Mouse (Mus musculus) liver, embryonic 11.5 days (tissue): ENCODE results near the gene Msi2. TPM values are rescaled to one million over a fixed set of nuclear protein-coding genes. Genes with fewer than 3 reads are reported as not detected.
A peak's percentile ranks its signal among the peaks of the same experiment; 100 is the strongest.

Experiments used
- ATAC-seq: fragments of 200-750 bp; cut with Nextera tagmentation; replicated peaks from 2 replicates; pipeline ENCODE4 v1.8.0; 2017; ENCODE audit warnings: moderate number of reproducible peaks, mild to moderate bottlenecking, moderate TSS enrichment, moderate library complexity; ENCODE audit not compliant: low FRiP score
- DNase-seq: peaks from one replicate; pipeline ENCODE4 v3.0.0-alpha.2; 2017; ENCODE audit warnings: low spot score
- H3K27ac ChIP-seq: fragments of 300-500 bp; sonication (generic); 2 replicates; pipeline ENCODE4 v1.5.1; 2014; ENCODE audit warnings: mild to moderate bottlenecking, low read depth, low read length, control low read depth
- H3K27me3 ChIP-seq: fragments of 300-500 bp; sonication (generic); replicated peaks from 2 replicates; pipeline ENCODE4 v1.6.1; 2014; ENCODE audit warnings: low read length, mixed read lengths; ENCODE audit not compliant: control insufficient read depth, insufficient read depth
- H3K36me3 ChIP-seq: fragments of 300-500 bp; sonication (generic); 2 replicates; pipeline ENCODE4 v1.6.1; 2014; ENCODE audit warnings: mild to moderate bottlenecking, low read length, moderate library complexity, mixed read lengths; ENCODE audit not compliant: control insufficient read depth, insufficient read depth
- H3K4me1 ChIP-seq: fragments of 300-500 bp; sonication (generic); replicated peaks from 2 replicates; pipeline ENCODE4 v1.6.1; 2014; ENCODE audit warnings: low read length, mixed read lengths; ENCODE audit not compliant: control insufficient read depth, insufficient read depth
- H3K4me2 ChIP-seq: fragments of 300-500 bp; sonication (generic); 2 replicates; pipeline ENCODE4 v1.6.1; 2014; ENCODE audit warnings: mild to moderate bottlenecking, control low read depth, moderate library complexity
- H3K4me3 ChIP-seq: fragments of 300-500 bp; sonication (generic); 2 replicates; pipeline ENCODE4 v1.5.1; 2014; ENCODE audit warnings: low read depth, low read length, control low read depth
- H3K9ac ChIP-seq: fragments of 300-500 bp; sonication (generic); 2 replicates; pipeline ENCODE4 v1.6.1; 2014; ENCODE audit warnings: low read depth, low read length, control low read depth
- H3K9me3 ChIP-seq: fragments of 300-500 bp; sonication (generic); 2 replicates; pipeline ENCODE4 v1.6.1; 2016; ENCODE audit warnings: low read length, inconsistent platforms, mixed read lengths; ENCODE audit not compliant: control insufficient read depth
- WGBS: fragments of 180-500 bp; shearing (Covaris S2); extraction: QIAGEN DNeasy Blood & Tissue Kit; methylation state at CpG from one replicate; pipeline ENCODE4 v1.1.7; 2014; 5-methylcytosine and 5-hydroxymethylcytosine counted together
- polyA plus RNA-seq: library from polyadenylated mRNA; unstranded; fragments of >200 nt; fragmentation: Nextera tagmentation; extraction: Ambion mirVana; gene quantifications from 2 replicates; pipeline ENCODE4 v1.2.1, GENCODE M21; 2014

Gene Msi2
- polyA plus RNA-seq, 1 experiment from 2014 or later: 8.2 TPM

DNA sequence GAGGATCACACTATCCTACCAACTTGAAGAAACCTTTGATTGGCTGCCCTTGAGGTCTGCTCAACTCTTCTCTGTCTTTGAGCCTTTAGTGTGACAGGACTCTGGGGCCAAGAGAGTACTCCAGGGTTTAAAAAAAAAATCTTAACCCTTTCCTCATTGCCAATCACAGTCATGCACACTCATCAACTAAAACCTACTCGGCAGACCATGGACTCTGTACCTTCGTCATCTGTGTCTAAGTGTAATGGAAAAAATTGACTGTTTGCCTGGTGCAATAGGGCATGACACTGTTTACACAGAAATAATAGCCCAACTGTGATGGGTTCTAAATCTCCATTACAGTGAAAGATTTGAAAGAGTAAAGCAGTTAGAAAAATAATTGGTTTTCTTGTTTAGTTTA is 186.3 kb downstream of the Msi2 start:
- no peak overlapping the region for H3K4me2 ChIP-seq
- H3K27ac ChIP-seq: no peak overlapping the region
- whole genome bisulfite sequencing: 72% methylated on average over 2 of the region's 2 CpGs
- no peaks in the 10 kb centered on the region for H3K27me3 ChIP-seq
- no peak for DNase-seq
- no peak overlapping the region for H3K9ac ChIP-seq
- H3K9me3 ChIP-seq: no peaks in the 10 kb centered on the region
- peaks cover 32% of the 10 kb centered on the region for H3K4me1 ChIP-seq
- ATAC-seq: no peak
- no peaks in the 10 kb centered on the region for H3K36me3 ChIP-seq
- H3K4me3 ChIP-seq: no peak overlapping the region

DNA sequence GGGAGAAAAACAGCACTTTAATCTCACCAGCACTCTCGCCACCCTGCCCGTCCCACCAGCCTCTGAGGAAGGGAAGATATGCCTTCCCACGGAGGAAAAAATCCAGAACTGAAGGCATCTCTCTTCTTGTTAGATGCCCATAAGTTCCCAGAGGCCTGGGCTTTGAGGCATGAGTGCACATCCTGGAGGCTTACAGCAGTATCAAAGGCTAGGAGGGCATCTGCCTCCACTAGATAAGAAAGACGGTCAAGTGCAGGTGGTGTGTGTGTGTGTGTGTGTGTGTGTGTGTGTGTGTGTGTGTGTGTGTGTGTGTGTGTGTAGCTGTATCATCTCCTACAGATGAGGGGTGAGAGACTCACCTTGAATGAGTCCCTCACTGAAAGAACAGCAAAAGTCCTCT is 188.3 kb downstream of the Msi2 start:
- peak; percentile 70 for ATAC-seq
- Histone ChIP-seq H3K27me3 (no peaks in the 10 kb centered on the region), H3K9ac (no peak overlapping the region), H3K27ac (no peak overlapping the region), H3K4me1 (peaks cover 43% of the 10 kb centered on the region), H3K36me3 (no peaks in the 10 kb centered on the region), H3K9me3 (no peaks in the 10 kb centered on the region), H3K4me2 (no peak overlapping the region), H3K4me3 (no peak overlapping the region)
- 39% methylated on average over 4 of the region's 4 CpGs for WGBS
- no peak for DNase-seq

DNA sequence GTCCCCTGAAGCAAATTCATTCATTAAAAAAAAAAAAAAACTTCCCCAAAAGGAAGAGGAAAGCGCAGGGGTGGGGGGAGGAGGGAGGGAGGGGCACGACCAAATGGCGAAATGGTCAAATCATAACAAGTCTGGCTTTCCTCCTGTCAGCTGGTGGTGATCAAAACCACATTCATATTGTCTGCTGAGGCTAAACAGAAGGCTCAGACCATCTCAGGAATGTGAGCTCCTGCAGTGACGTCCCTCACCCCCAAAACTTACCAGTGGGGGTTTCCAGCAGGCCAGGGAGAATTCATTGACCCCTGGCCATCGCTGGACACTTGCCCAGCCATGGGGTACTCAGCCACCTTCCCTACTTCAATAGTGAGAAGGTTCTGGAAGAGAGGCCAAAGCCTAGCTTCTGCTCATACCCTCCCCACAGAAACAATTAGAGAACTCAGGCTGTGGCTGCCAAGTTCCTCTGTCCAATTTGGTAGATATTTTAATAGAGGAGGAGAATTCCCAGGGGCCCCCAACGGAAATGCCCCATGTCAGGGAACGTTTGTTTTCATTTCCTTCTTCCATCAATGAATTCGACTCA is 189.7 kb downstream of the Msi2 start:
- no peaks in the 10 kb centered on the region for H3K36me3 ChIP-seq
- no peak overlapping the region for H3K4me3 ChIP-seq
- DNase-seq: no peak
- peaks cover 55% of the 10 kb centered on the region for H3K4me1 ChIP-seq
- no peak for ATAC-seq
- peak overlapping the region; percentile 13; the same call in 1 of the 2 replicates for H3K27ac ChIP-seq
- no peaks in the 10 kb centered on the region for H3K27me3 ChIP-seq
- no peak overlapping the region for H3K9ac ChIP-seq
- WGBS: 37% methylated on average over 8 of the region's 8 CpGs
- no peaks in the 10 kb centered on the region for H3K9me3 ChIP-seq
- H3K4me2 ChIP-seq: no peak overlapping the region

DNA sequence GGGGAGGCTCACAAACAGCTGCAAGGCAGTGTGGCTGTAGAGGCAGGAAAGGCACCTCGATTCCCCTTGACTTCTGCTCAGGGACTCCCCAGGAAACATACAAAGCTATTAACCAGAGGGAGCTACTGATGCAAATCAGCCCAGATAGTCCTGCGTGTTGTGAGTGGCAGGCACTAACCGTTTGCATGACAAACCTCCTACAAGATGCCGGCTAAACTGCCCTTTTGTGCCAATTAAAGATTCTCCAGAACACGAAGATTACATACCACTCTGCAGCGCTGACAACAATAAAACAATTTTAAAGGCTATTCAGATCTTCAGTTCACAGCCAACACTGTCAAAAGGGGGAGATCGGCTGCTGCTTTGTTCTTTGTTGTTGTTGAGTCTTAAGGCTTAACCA is 191.6 kb downstream of the Msi2 start:
- H3K27ac ChIP-seq: no peak overlapping the region
- no peak overlapping the region for H3K9ac ChIP-seq
- peaks cover 60% of the 10 kb centered on the region for H3K4me1 ChIP-seq
- no peaks in the 10 kb centered on the region for H3K9me3 ChIP-seq
- WGBS: 52% methylated on average over 7 of the region's 7 CpGs
- H3K27me3 ChIP-seq: no peaks in the 10 kb centered on the region
- H3K4me3 ChIP-seq: no peak overlapping the region
- no peaks in the 10 kb centered on the region for H3K36me3 ChIP-seq
- no peak for DNase-seq
- no peak overlapping the region for H3K4me2 ChIP-seq
- ATAC-seq: no peak

DNA sequence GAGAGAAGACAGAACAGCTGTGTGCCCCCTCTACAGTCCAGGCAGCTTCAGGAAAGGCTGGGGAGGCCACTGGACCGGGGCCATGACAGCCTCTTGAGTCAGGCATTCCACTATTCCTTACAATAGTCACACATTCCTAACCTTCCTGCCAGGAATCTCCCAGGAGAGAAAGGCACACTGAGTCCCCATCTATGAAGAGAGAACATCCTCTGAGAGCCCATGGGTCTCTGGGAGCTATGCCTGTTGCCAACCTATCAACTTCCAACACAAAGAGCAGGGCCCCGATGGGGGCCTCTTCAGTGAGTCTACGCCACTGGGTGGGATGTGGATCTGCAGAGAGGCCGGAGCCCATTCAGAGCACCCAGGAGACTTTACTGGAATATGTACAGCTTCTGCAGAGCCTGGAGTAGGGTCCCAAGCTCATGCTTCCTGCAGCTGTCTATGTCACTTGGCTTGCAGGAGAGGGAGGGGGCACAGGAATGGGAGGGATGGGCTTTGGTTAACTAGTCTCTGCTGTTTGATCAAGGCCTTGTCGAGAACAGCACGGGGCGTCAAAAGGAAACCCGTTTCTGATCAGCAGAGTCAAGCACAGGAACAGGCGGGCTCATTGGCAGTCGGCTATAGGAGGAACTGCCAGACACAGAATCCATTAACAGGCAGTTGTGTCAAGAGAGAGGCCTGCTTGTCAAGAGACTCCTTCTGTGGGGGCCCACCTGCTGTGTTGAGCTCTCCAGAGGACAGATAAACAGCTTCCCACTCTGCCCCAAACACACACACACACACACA is 193.3 kb downstream of the Msi2 start:
- Histone ChIP-seq H3K9ac (no peak overlapping the region), H3K27ac (peak overlapping the region; percentile 23), H3K4me2 (no peak overlapping the region), H3K27me3 (no peaks in the 10 kb centered on the region), H3K9me3 (no peaks in the 10 kb centered on the region), H3K36me3 (no peaks in the 10 kb centered on the region), H3K4me3 (no peak overlapping the region), H3K4me1 (peaks cover 60% of the 10 kb centered on the region)
- ATAC-seq (peak; percentile 46; the same call in 1 of the 2 replicates), DNase-seq (no peak)
- 33% methylated on average over 10 of the region's 10 CpGs for WGBS

DNA sequence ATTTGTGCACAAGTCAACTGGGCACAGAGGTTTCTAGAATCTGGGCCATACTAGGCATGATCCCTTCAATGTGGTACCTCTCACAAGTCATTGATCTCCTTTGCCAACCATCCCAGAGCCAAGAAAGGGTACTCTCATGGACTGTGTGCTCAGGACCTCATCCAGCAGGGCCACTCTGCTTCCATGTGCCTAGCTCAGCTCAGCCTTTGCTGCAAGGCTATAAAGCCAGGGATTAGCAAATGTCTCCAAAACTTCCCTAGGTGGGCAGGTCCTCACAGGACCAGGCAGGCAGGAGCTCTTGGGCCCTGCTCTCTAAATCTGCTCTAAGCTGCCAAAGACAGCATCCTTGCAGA is 193.9 kb downstream of the Msi2 start:
- H3K4me2 ChIP-seq: no peak overlapping the region
- H3K27ac ChIP-seq: peak overlapping the region; percentile 23; the same call in 1 of the 2 replicates
- no peaks in the 10 kb centered on the region for H3K9me3 ChIP-seq
- DNase-seq (no peak), ATAC-seq (no peak)
- H3K9ac ChIP-seq: no peak overlapping the region
- peaks cover 55% of the 10 kb centered on the region for H3K4me1 ChIP-seq
- no peak overlapping the region for H3K4me3 ChIP-seq
- H3K27me3 ChIP-seq: no peaks in the 10 kb centered on the region
- H3K36me3 ChIP-seq: no peaks in the 10 kb centered on the region

DNA sequence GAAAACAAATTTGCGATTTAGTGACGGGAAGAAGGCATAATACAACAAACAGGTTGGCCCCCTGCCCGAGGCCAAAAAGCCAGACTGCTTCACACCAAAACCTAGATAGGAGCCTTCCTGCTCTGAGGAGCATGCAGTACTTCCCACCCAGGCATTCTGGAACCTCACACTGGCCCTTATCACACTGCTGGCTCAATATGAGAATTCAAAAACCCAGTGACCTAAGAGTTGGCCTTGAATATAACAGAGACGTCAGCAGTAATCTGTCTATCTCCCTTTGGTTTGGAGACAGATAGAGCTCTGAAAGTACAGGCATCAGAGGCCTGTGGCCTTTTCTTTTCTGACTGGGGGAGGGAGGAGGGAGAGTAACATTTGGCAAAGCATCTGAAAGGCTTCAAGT is 194.4 kb downstream of the Msi2 start:
- no peak overlapping the region for H3K4me3 ChIP-seq
- no peaks in the 10 kb centered on the region for H3K27me3 ChIP-seq
- H3K4me2 ChIP-seq: no peak overlapping the region
- H3K4me1 ChIP-seq: peaks cover 50% of the 10 kb centered on the region
- no peak overlapping the region for H3K9ac ChIP-seq
- WGBS: 36% methylated on average over 4 of the region's 4 CpGs
- H3K27ac ChIP-seq: no peak overlapping the region
- H3K9me3 ChIP-seq: no peaks in the 10 kb centered on the region
- no peak for DNase-seq
- ATAC-seq: no peak
- H3K36me3 ChIP-seq: no peaks in the 10 kb centered on the region

DNA sequence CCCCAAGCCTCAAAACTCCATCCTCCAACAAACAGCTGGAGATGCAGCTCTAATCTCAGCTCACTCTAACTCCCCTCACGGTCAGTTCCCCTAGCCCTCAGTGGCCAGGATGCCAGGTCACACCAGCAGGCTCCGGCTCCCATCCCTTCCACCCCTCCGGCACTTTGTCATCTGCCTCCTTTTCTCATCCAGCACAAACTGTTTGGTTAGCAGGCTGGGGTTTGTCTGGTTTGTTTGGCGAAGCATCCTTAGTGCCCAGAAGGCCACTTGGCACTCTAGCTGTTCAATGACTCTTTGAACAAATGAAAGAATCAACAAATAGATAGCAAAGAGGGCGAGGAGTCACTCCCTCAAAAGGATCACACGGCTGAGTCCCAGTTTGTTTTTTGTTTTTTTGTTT is 194.8 kb downstream of the Msi2 start:
- H3K36me3 ChIP-seq: no peaks in the 10 kb centered on the region
- no peaks in the 10 kb centered on the region for H3K27me3 ChIP-seq
- no peak overlapping the region for H3K27ac ChIP-seq
- H3K4me2 ChIP-seq: no peak overlapping the region
- H3K4me3 ChIP-seq: no peak overlapping the region
- ATAC-seq (no peak), DNase-seq (no peak)
- H3K4me1 ChIP-seq: peaks cover 45% of the 10 kb centered on the region
- WGBS: 64% methylated on average over 6 of the region's 6 CpGs
- H3K9me3 ChIP-seq: no peaks in the 10 kb centered on the region
- no peak overlapping the region for H3K9ac ChIP-seq

DNA sequence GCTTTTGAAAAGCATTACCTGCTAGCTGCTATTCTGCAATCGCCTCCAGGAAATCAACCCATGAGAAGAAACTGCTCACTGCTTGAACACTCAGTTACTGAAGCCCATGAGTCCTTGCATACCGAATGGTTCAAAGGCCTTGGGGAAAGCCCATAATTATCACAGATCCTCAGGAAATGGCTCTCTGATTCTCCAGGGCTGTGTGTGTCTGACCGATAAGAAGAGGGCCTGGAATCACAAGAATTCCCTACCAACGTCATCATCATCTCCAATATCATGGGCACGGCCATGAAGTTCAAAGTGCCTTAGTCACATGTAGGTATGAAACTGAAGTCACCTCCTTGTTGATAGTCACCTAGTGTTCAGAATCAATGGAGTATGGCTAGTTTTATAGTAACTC is 196.2 kb downstream of the Msi2 start:
- peaks cover 32% of the 10 kb centered on the region for H3K4me1 ChIP-seq
- no peak for ATAC-seq
- H3K27me3 ChIP-seq: no peaks in the 10 kb centered on the region
- no peaks in the 10 kb centered on the region for H3K9me3 ChIP-seq
- H3K4me3 ChIP-seq: no peak overlapping the region
- no peak for DNase-seq
- H3K36me3 ChIP-seq: no peaks in the 10 kb centered on the region
- WGBS: 61% methylated on average over 5 of the region's 5 CpGs
- no peak overlapping the region for H3K4me2 ChIP-seq
- no peak overlapping the region for H3K9ac ChIP-seq
- H3K27ac ChIP-seq: no peak overlapping the region
